Mouse (Mus musculus): ENCODE data around the gene Srm. TPM values are rescaled to one million over a fixed set of nuclear protein-coding genes. Genes with fewer than 3 reads are reported as not detected.

The Srm gene
- polyA plus RNA-seq, 1 experiment: 103 TPM

DNA sequence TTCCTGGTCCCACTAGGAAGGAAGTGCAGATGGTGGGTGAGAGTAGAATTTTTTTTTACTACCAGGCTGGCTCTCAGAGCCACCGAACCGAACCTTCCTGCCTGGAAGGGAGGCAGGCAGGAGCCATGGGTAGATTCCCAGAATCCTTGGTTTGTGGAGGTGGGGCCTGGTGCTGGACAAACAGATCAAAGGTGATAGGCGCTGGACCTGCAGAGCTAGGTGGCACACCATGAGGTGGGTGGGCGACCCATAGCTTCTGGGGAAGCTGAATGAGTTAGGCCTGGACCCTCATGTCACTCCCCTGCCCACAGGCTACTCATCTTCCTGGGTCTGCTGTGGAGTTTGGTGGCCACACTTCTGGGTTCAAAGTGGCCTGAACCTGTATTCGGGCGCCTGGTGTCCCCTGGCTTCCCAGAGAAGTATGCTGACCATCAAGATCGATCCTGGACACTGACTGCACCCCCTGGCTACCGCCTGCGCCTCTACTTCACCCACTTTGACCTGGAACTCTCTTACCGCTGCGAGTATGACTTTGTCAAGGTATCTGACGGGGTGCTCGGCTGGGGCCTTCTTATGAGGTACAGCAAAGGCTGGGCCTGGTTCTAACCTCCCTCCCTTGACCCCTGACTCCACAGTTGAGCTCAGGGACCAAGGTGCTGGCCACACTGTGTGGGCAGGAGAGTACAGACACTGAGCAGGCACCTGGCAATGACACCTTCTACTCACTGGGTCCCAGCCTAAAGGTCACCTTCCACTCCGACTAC, 11.2 kb downstream of the Srm start, which contains the start of gene Masp2:
Gene Masp2, plus strand, starts transcription at position 198 of the 764 bp plus-strand sequence.
- Histone ChIP-seq H3K4me3 (no peak within 1 kb of the TSS), H3K79me2 (ENCODE audit: control insufficient read depth, insufficient read depth) (no peaks in the 10 kb centered on the region), H3K36me3 (ENCODE audit: control insufficient read depth, insufficient read depth) (peaks cover 12% of the 10 kb centered on the region), H3K27me3 (ENCODE audit: control insufficient read depth, insufficient read depth, insufficient read length) (no peaks in the 10 kb centered on the region), H3K4me2 (ENCODE audit: low read depth) (no peak within 1 kb of the TSS), H3ac (ENCODE audit: control insufficient read depth, insufficient read length) (no peak within 1 kb of the TSS)
- TF ChIP-seq POLR2AphosphoS2 (IDR thresholded peaks at IDR 0.05; ENCODE audit: insufficient read length, low read depth): peak; percentile 19
- no peak for TF ChIP-seq E2F4 (IDR thresholded peaks at IDR 0.05; ENCODE audit: insufficient read depth)

DNA sequence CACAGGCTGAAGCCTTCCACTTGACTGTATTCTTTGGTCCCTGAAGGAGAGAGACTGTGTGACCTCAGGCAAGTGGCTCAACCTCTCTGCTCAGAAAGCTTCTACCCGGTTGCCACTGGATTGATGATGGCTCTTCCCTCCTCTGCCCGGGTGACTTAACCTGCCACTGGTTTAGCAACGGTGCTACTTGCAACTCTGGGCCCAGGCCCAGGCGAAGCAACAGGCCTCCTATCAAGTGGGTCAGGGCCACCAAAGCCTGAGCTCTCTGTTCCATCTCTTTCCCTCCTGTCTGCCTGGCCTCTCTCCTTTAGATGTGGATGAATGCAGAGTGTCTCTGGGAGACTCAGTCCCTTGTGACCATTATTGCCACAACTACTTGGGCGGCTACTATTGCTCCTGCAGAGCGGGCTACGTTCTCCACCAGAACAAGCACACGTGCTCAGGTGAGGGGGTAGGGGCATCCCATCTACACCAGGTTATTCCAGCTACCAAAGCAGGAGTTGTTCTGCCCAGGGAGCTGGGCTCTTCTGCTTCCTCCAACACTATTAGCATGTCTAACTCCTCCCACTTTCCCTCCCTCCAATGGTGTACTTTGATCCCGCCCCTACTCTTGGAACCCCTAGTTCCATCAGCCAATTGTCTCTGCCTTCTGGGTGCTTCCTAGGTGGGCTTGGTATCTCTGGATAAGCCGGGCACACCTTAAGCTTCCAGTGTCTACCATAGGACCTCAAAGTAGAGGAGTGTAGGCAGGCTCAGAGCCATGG, 12.3 kb downstream of the Srm start:
- Histone ChIP-seq H3K36me3 (ENCODE audit: control insufficient read depth, insufficient read depth) (peaks cover 2% of the 10 kb centered on the region), H3K27me3 (ENCODE audit: control insufficient read depth, insufficient read depth, insufficient read length) (no peaks in the 10 kb centered on the region), H3ac (ENCODE audit: control insufficient read depth, insufficient read length) (no peak overlapping the region), H3K4me2 (ENCODE audit: low read depth) (no peak overlapping the region), H3K4me3 (no peak overlapping the region), H3K79me2 (ENCODE audit: control insufficient read depth, insufficient read depth) (no peaks in the 10 kb centered on the region)
- TF ChIP-seq TCF3 (IDR thresholded peaks at IDR 0.05; ENCODE audit: insufficient read length, low read depth) (no peak), MYOD1 (IDR thresholded peaks at IDR 0.05; ENCODE audit: control insufficient read depth in 1 of 3, insufficient read length in 2 of 3, low read depth in 2 of 3) (no peak)

DNA sequence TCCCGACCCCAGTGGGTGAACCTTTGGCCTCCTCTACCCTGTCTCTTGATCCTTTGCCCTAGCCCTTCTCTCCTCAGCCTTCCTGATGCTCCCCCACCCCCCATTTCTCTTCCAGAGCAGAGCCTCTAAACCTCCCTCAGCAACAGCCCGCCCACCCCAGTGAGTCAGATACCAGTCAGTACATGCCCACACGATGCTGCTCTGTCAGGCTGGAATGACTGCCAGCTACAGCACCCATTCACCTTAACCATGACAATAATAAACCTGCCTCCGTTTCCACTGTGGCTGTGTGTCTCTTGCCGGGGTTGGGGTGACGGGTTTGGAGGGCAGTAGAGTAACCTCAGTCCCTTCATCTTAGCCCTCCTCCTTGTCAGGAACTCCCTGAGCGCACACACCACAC, 12.8 kb downstream of the Srm start:
- H3K4me2 ChIP-seq (ENCODE audit: low read depth): no peak overlapping the region
- no peaks in the 10 kb centered on the region for H3K79me2 ChIP-seq (ENCODE audit: control insufficient read depth, insufficient read depth)
- no peak overlapping the region for H3ac ChIP-seq (ENCODE audit: control insufficient read depth, insufficient read length)
- H3K36me3 ChIP-seq (ENCODE audit: control insufficient read depth, insufficient read depth): no peaks in the 10 kb centered on the region
- TF ChIP-seq MYOG (IDR thresholded peaks at IDR 0.05; ENCODE audit: control insufficient read depth in 1 of 3, insufficient read depth in 1 of 3, insufficient read length in 2 of 3, low read depth in 2 of 3) (no peak), POLR2A (IDR thresholded peaks at IDR 0.05; ENCODE audit: insufficient read length, low read depth) (no peak), MYOD1 (IDR thresholded peaks at IDR 0.05; ENCODE audit: control insufficient read depth in 1 of 3, insufficient read length in 2 of 3, low read depth in 2 of 3) (no peak), TCF3 (IDR thresholded peaks at IDR 0.05; ENCODE audit: insufficient read length, low read depth) (no peak), REST (IDR thresholded peaks at IDR 0.05; ENCODE audit: insufficient read depth, insufficient read length) (no peak), POLR2AphosphoS2 (IDR thresholded peaks at IDR 0.05; ENCODE audit: insufficient read length, low read depth) (no peak), SRF (IDR thresholded peaks at IDR 0.05; ENCODE audit: control insufficient read depth, insufficient read length, low read depth) (no peak), E2F4 (IDR thresholded peaks at IDR 0.05; ENCODE audit: insufficient read depth) (no peak), USF1 (IDR thresholded peaks at IDR 0.05; ENCODE audit: low read depth) (no peak), CEBPB (IDR thresholded peaks at IDR 0.05; ENCODE audit: insufficient read depth, poor library complexity, severe bottlenecking) (no peak)
- no peaks in the 10 kb centered on the region for H3K27me3 ChIP-seq (ENCODE audit: control insufficient read depth, insufficient read depth, insufficient read length)
- no peak overlapping the region for H3K4me3 ChIP-seq

DNA sequence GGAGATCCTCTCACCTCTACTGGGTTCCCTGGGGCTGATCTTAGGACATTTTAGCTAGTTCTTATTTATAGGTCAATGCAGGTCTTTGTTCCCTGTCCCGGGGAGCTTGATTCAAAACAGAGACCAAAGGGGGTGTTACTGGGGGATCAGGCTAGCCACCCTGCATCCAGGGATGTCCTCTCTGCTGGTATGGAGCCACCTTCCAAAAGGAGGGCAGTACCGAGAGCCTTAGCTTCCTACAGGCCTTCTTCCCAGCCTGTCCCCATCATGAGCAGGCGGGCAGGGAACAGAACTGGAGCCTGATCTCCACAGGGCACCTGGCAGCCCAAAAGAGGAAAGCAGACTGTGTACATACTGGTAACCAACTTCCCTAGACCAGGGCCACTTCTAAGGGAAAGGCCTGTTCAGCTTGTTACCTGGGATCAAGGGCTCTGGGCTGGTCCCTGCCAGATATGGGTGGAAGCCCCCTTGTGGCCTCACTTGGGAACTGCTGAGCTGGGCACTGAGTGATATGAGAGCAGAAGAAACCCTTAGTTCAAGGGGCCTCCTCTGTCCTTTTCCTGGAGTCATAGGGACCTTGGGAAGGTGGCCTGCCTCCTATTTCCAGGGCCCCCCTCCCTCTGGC, 13.3 kb downstream of the Srm start:
- Histone ChIP-seq H3K4me2 (ENCODE audit: low read depth) (no peak overlapping the region), H3K27me3 (ENCODE audit: control insufficient read depth, insufficient read depth, insufficient read length) (no peaks in the 10 kb centered on the region), H3K79me2 (ENCODE audit: control insufficient read depth, insufficient read depth) (no peaks in the 10 kb centered on the region)

DNA sequence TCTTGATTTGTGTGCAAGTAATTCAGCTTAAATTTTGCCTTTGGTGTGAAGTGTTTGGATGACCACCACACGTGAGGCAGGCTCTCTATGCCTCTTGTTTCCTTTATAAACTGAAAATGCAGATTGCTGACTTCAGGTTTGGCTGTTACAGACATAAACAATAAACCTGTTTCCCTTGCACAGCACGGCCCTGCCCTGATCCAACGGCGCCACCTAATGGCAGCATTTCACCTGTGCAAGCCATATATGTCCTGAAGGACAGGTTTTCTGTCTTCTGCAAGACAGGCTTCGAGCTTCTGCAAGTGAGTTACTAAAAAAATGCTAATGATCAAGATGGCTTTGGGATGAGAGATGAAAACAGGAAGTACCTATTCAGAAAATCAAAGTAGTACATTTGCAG, 16.5 kb downstream of the Srm start:
- no peak overlapping the region for H3K4me3 ChIP-seq
- no peaks in the 10 kb centered on the region for H3K79me2 ChIP-seq (ENCODE audit: control insufficient read depth, insufficient read depth)
- no peak overlapping the region for H3K4me2 ChIP-seq (ENCODE audit: low read depth)
- TF ChIP-seq POLR2AphosphoS2 (IDR thresholded peaks at IDR 0.05; ENCODE audit: insufficient read length, low read depth) (peak; percentile 47), E2F4 (IDR thresholded peaks at IDR 0.05; ENCODE audit: insufficient read depth) (no peak), REST (IDR thresholded peaks at IDR 0.05; ENCODE audit: insufficient read depth, insufficient read length) (no peak)
- H3ac ChIP-seq (ENCODE audit: control insufficient read depth, insufficient read length): no peak overlapping the region
- no peaks in the 10 kb centered on the region for H3K27me3 ChIP-seq (ENCODE audit: control insufficient read depth, insufficient read depth, insufficient read length)
- peaks cover 12% of the 10 kb centered on the region for H3K36me3 ChIP-seq (ENCODE audit: control insufficient read depth, insufficient read depth)

More for the DNA sequence above, 13.3 kb downstream of the Srm start:
- TF ChIP-seq REST (IDR thresholded peaks at IDR 0.05; ENCODE audit: insufficient read depth, insufficient read length) (no peak), POLR2A (IDR thresholded peaks at IDR 0.05; ENCODE audit: insufficient read length, low read depth) (no peak), POLR2AphosphoS2 (IDR thresholded peaks at IDR 0.05; ENCODE audit: insufficient read length, low read depth) (no peak), MYOG (IDR thresholded peaks at IDR 0.05; ENCODE audit: control insufficient read depth in 1 of 3, insufficient read depth in 1 of 3, insufficient read length in 2 of 3, low read depth in 2 of 3) (no peak), USF1 (IDR thresholded peaks at IDR 0.05; ENCODE audit: low read depth) (no peak), CEBPB (IDR thresholded peaks at IDR 0.05; ENCODE audit: insufficient read depth, poor library complexity, severe bottlenecking) (no peak), TCF12 (IDR thresholded peaks at IDR 0.05; ENCODE audit: insufficient read depth, poor library complexity, severe bottlenecking) (no peak), E2F4 (IDR thresholded peaks at IDR 0.05; ENCODE audit: insufficient read depth) (no peak), SRF (IDR thresholded peaks at IDR 0.05; ENCODE audit: control insufficient read depth, insufficient read length, low read depth) (no peak), TCF3 (IDR thresholded peaks at IDR 0.05; ENCODE audit: insufficient read length, low read depth) (no peak), MYOD1 (IDR thresholded peaks at IDR 0.05; ENCODE audit: control insufficient read depth in 1 of 3, insufficient read length in 2 of 3, low read depth in 2 of 3) (no peak), MAX (IDR thresholded peaks at IDR 0.05; ENCODE audit: low read depth) (no peak)
- no peak overlapping the region for H3ac ChIP-seq (ENCODE audit: control insufficient read depth, insufficient read length)
- no peak overlapping the region for H3K4me3 ChIP-seq
- H3K36me3 ChIP-seq (ENCODE audit: control insufficient read depth, insufficient read depth): no peaks in the 10 kb centered on the region

All from myocyte (in vitro differentiated cells).